Mouse (Mus musculus): ENCODE results near the gene Adam11. TPM values are rescaled to one million over a fixed set of nuclear protein-coding genes. Genes with fewer than 3 reads are reported as not detected.

The Adam11 gene
- total and polyA plus RNA-seq, 2 experiments from 2014 or later: 3.2 to 13.6 TPM

DNA sequence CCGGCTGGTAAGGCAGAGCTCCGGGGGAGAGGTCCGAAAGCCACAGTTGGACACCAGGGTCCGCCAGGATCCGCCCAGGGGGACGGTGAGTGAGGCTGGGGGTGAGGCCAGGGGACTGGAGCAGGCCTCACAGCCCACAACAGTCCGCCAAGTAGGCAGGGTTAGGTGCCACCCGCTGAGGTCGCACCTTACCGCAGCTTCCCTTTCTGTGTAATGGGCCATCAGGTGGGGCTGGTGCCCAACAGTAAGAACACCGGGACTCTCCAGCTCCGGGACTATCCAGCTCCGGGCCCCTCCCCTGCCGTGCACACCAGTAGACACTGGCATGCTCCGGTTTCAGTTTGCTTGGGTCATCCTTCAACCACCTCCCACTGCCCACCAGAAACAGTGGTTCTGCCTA, 1.0 kb downstream of the Adam11 start:
- 25% methylated on average over 14 of the region's 15 CpGs for WGBS
- Histone ChIP-seq H3K27me3 (ENCODE audit: control insufficient read depth, insufficient read depth, low read length) (peaks cover 5% of the 10 kb centered on the region; the same call in 1 of the 2 replicates), H3K27ac (ENCODE audit: low read depth) (no peak overlapping the region), H3K4me2 (ENCODE audit: low read depth, low read length) (peak overlapping the region; percentile 100), H3K4me1 (ENCODE audit: control insufficient read depth, insufficient read depth) (peaks cover 7% of the 10 kb centered on the region), H3K9ac (replicated peaks; ENCODE audit: low read depth, low read length) (peak overlapping the region; percentile 65), H3K9me3 (replicated peaks; ENCODE audit: control insufficient read depth, low read length) (no peaks in the 10 kb centered on the region), H3K4me3 (ENCODE audit: low read depth, low read length) (peak overlapping the region; percentile 73), H3K36me3 (replicated peaks; ENCODE audit: control insufficient read depth, insufficient read depth, low read length) (no peaks in the 10 kb centered on the region)
- no peak for TF ChIP-seq EP300 (IDR thresholded peaks at IDR 0.05; ENCODE audit: low read depth)
- no peak for TF ChIP-seq CTCF (IDR thresholded peaks at IDR 0.05; ENCODE audit: low read depth)
- ATAC-seq (ENCODE audit: insufficient read depth, low read depth): no peak
- DNase-seq (ENCODE audit: low spot score): no peak

DNA sequence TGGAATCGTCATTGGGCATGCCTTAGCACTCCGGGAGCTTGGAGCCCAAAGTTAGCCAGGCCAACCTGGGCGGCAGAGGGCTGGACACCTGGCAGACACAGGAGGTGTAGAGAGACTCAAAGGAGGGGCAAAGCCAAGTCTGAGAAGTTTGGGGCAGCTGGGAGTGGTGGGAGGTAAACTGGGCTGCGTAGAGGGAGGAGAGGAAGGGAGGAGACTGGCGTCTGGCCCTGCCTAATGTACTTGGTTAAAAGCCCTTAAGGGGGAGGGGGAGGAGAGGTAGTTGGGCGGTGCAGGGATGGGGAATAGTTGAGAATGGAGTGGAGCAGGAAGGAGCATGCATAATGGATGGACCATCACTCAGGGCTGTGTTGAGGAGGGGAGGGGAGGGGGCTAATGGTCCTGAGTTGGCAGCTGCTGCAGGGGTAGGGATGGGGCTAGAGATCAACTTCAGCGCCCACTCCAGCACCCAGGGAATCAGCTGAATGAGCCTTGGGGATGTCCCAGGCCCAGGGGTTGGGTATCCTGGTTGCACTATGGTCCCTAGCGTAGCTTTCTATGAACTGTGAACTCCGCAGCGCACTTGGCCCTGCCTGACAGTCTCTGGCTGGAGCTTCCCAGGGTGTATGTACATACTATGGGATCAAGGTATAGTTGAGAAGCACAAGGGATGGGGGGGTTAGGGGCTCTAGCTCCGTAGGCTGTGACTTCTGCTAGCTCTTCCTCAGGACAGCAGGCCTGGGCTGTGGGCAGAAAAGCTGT, 1.9 kb downstream of the Adam11 start:
- no peak for DNase-seq (ENCODE audit: low spot score)
- Histone ChIP-seq H3K27me3 (ENCODE audit: control insufficient read depth, insufficient read depth, low read length) (peaks cover 5% of the 10 kb centered on the region; the same call in 1 of the 2 replicates), H3K9me3 (replicated peaks; ENCODE audit: control insufficient read depth, low read length) (no peaks in the 10 kb centered on the region), H3K4me2 (ENCODE audit: low read depth, low read length) (no peak overlapping the region), H3K4me3 (ENCODE audit: low read depth, low read length) (no peak overlapping the region), H3K9ac (replicated peaks; ENCODE audit: low read depth, low read length) (no peak overlapping the region), H3K4me1 (ENCODE audit: control insufficient read depth, insufficient read depth) (peaks cover 7% of the 10 kb centered on the region), H3K27ac (ENCODE audit: low read depth) (no peak overlapping the region), H3K36me3 (replicated peaks; ENCODE audit: control insufficient read depth, insufficient read depth, low read length) (no peaks in the 10 kb centered on the region)
- ATAC-seq (ENCODE audit: insufficient read depth, low read depth): no peak
- WGBS: 75% methylated on average over 11 of the region's 11 CpGs
- TF ChIP-seq CTCF (IDR thresholded peaks at IDR 0.05; ENCODE audit: low read depth) (no peak), EP300 (IDR thresholded peaks at IDR 0.05; ENCODE audit: low read depth) (no peak)

DNA sequence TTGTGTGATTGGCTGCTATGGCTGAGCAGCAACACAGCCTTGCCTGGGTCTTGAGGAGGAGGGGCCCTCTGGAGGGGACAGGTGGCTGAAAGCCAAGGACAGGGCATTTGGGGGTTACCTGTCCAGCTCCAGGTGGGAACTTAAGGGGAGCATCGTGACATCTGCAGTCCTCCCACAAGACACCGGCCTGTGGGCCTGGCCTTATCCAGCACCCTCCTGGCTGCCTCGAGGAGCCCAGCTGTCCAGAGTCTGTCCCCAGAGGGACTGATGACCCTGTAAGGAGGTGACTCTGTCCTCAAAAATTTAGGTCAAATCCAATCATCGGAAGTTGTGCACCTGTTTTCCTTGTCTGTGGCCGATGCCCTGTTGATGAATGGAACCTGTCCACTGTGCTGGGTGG, 4.2 kb downstream of the Adam11 start:
- TF ChIP-seq EP300 (IDR thresholded peaks at IDR 0.05; ENCODE audit: low read depth) (no peak), CTCF (IDR thresholded peaks at IDR 0.05; ENCODE audit: low read depth) (no peak)
- WGBS: 73% methylated on average over 5 of the region's 5 CpGs
- Histone ChIP-seq H3K4me2 (ENCODE audit: low read depth, low read length) (no peak overlapping the region), H3K4me1 (ENCODE audit: control insufficient read depth, insufficient read depth) (peaks cover 13% of the 10 kb centered on the region), H3K9ac (replicated peaks; ENCODE audit: low read depth, low read length) (no peak overlapping the region), H3K36me3 (replicated peaks; ENCODE audit: control insufficient read depth, insufficient read depth, low read length) (no peaks in the 10 kb centered on the region), H3K4me3 (ENCODE audit: low read depth, low read length) (no peak overlapping the region), H3K9me3 (replicated peaks; ENCODE audit: control insufficient read depth, low read length) (no peaks in the 10 kb centered on the region), H3K27me3 (ENCODE audit: control insufficient read depth, insufficient read depth, low read length) (peaks cover 5% of the 10 kb centered on the region; the same call in 1 of the 2 replicates), H3K27ac (ENCODE audit: low read depth) (no peak overlapping the region)
- DNase-seq (ENCODE audit: low spot score) (no peak), ATAC-seq (ENCODE audit: insufficient read depth, low read depth) (no peak)

DNA sequence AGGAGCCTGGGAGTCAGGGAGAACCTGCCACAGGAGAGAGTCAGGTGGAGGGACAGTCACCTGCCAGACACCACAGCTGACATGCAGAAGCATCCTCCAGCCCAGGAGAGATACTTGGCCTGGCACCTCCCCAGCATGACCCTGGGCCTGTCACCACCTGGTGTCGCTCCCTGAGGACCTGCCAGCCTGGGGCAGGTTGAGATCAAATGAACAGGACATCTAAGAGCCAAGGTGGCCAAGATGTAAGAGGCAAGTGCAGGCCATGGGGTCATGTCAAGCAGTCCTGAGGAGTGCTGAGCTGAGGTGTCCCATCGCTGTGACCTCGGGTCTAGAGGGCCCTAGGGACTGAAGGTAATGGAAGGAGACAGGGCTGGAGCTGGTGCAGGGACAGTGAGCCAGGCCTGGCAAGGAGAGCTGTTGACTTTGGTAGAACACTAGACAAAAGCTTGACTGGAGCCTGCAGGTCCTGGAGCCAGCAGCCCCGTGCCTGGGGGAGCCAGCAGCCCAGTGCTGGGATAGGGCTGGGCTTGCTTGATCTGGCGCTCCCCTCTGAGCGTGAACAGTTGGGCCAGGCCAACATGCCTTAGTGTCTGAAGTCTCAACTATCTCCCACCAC, 5.9 kb downstream of the Adam11 start:
- Histone ChIP-seq H3K9ac (replicated peaks; ENCODE audit: low read depth, low read length) (no peak overlapping the region), H3K4me3 (ENCODE audit: low read depth, low read length) (no peak overlapping the region), H3K27ac (ENCODE audit: low read depth) (no peak overlapping the region), H3K4me2 (ENCODE audit: low read depth, low read length) (no peak overlapping the region), H3K27me3 (ENCODE audit: control insufficient read depth, insufficient read depth, low read length) (no peaks in the 10 kb centered on the region), H3K36me3 (replicated peaks; ENCODE audit: control insufficient read depth, insufficient read depth, low read length) (no peaks in the 10 kb centered on the region), H3K4me1 (ENCODE audit: control insufficient read depth, insufficient read depth) (peaks cover 13% of the 10 kb centered on the region), H3K9me3 (replicated peaks; ENCODE audit: control insufficient read depth, low read length) (no peaks in the 10 kb centered on the region)
- TF ChIP-seq CTCF (IDR thresholded peaks at IDR 0.05; ENCODE audit: low read depth): no peak
- no peak for TF ChIP-seq EP300 (IDR thresholded peaks at IDR 0.05; ENCODE audit: low read depth)
- ATAC-seq (ENCODE audit: insufficient read depth, low read depth) (no peak), DNase-seq (ENCODE audit: low spot score) (no peak)
- 60% methylated on average over 6 of the region's 6 CpGs for WGBS

DNA sequence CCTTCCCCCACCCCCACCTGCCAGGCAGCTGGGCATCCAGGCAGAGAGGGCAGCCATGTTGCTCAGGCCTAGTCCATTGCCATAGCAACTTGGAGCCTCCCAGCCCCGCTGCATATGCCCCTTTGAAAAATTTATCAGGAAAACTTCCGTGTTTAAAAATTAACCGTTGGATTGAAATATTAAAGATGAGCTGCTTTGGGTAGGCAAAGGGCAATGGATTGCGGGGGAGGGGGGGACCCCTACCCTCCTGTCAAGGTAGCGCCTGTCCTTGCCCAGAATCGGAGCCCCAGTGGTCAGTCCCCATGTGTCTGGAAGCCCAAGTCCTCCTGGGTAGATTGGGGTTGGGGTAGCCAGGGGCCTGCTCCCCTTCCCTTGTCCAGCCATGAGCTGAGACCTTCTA, 7.9 kb downstream of the Adam11 start:
- H3K4me3 ChIP-seq (ENCODE audit: low read depth, low read length): no peak overlapping the region
- H3K27me3 ChIP-seq (ENCODE audit: control insufficient read depth, insufficient read depth, low read length): no peaks in the 10 kb centered on the region
- peaks cover 11% of the 10 kb centered on the region for H3K4me1 ChIP-seq (ENCODE audit: control insufficient read depth, insufficient read depth)
- no peaks in the 10 kb centered on the region for H3K9me3 ChIP-seq (replicated peaks; ENCODE audit: control insufficient read depth, low read length)
- H3K9ac ChIP-seq (replicated peaks; ENCODE audit: low read depth, low read length): no peak overlapping the region
- WGBS: 88% methylated on average over 6 of the region's 6 CpGs
- DNase-seq (ENCODE audit: low spot score): no peak
- H3K27ac ChIP-seq (ENCODE audit: low read depth): no peak overlapping the region
- H3K36me3 ChIP-seq (replicated peaks; ENCODE audit: control insufficient read depth, insufficient read depth, low read length): no peaks in the 10 kb centered on the region
- H3K4me2 ChIP-seq (ENCODE audit: low read depth, low read length): no peak overlapping the region
- TF ChIP-seq CTCF (IDR thresholded peaks at IDR 0.05; ENCODE audit: low read depth) (no peak), EP300 (IDR thresholded peaks at IDR 0.05; ENCODE audit: low read depth) (no peak)
- ATAC-seq (ENCODE audit: insufficient read depth, low read depth): no peak

Measured in heart, postnatal 0 days (tissue).